Mouse (Mus musculus): ENCODE results near the gene P3h2. TPM values are rescaled to one million over a fixed set of nuclear protein-coding genes. Genes with fewer than 3 reads are reported as not detected.

P3h2 gene
- polyA plus RNA-seq (2015; fragmentation: Nextera tagmentation; extraction: Ambion mirVana) = 1.4 and 1.5 TPM in 2 replicates

DNA sequence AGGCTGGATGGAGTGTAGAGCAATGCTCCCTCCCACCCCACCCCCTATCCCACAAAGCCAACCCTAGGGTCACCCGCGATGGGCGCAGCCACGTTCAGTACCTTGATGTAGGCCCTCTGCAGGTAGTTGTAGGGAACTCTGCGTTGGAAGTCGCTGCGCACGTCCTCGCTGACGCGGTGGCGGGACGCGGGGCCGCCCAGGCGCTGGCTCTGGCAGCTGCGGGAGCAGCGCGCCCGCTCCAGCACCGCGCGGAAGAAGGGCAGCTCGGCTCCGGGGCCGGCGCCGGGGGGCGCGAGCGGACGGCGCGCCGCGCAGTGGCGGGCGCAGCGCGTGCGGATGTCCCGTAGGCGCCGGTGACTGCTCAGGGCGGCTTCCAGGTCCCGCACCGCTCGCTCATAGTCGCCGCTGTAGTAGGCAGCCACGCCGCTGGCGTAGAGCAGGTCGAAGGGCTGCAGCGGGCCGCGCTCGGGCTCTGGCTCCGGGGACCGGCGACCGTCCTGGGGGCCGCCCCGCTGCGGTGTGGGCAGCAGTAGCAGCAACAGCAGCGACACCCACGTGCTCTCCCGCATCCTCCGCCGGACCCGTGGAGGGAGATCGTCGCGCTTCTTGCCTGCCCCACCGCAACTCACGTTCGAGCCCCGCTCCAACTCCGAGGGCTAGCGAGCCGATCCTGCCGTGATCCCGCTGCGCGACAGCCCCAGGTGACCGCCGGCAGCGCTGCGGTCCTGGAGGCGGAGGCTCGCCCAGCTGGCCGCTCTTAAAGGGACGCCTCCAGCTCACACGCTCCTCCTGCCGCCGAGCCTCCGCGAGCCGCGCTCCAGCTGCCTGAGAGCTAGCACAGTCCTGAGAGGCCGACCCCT lies at the start of gene P3h2:
Gene P3h2, minus strand, starts transcription at position 670 of the 860 bp plus-strand sequence.

All from urinary bladder, postnatal 0 days (tissue).